Mouse (Mus musculus) A20 (cell line): ENCODE data around the gene Kcnk6.
"Not testable (repeated sequence)": the region's sequence is repeated elsewhere in the genome, so short reads cannot be mapped to it uniquely, and the experiment has no call there.

Experiments used
- DNase-seq: peaks from one replicate; pipeline ENCODE4 v3.0.0-alpha.2; 2011; ENCODE audit warnings: low read depth, low spot score

Kcnk6 gene

GRCm38 (mm10) chr7:29247314-29247700 lies 15.0 kb upstream of the Kcnk6 start:
- peak; percentile 66 for DNase-seq

GRCm38 (mm10) chr7:29246619-29247313 lies 14.5 kb upstream of the Kcnk6 start:
- DNase-seq, result no peak

DNA sequence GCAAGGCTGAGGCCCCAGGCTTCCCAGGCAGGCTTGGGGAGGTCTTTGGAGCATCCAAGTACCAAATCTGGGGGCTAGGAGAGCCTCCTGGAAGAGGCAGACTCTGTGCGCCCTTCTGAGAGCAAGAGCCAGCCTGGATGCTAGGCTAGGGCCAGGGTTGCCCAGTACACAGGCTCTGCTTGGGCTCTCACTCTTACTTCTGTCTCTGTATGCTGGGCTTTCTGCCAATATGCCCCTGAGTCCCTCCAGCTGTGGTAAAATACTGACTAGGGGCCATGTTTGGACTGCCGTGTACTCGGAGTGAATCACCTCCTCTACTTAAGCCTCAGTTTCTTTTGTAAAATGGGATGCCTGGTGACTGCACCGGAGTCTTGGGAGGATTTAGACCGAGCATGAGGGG lies 13.7 kb upstream of the Kcnk6 start:
- no peak for DNase-seq

GRCm38 (mm10) chr7:29244732-29245416 lies 12.6 kb upstream of the Kcnk6 start:
- DNase-seq, result peak; percentile 44

GRCm38 (mm10) chr7:29238019-29238967 lies 6.0 kb upstream of the Kcnk6 start, which contains the start of gene Yif1b:
Gene Yif1b, plus strand, starts transcription at chr7:29238329.
- DNase-seq, result peak; percentile 100

DNA sequence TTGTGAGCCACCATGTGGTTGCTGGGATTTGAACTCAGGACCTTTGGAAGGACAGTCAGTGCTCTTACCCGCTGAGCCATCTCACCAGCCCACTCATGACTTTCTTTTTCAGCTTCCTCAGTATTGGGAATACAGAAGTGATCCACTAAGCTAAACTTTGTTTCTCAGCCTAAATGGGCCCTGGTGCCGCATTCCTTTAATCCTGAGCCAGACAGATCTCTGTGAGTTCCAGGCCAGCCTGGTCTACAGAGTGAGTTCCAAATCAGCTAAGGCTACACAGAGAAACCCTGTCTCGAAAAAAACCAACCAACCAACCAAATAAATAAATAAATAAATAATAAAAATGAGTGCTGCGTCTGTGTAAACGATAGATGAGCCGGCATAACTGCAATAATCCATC lies 5.3 kb upstream of the Kcnk6 start:
- not testable (repeated sequence) for DNase-seq

- no peak for DNase-seq
Measured at GRCm38 (mm10) chr7:29236593-29236992, 4.3 kb upstream of the Kcnk6 start.

DNA sequence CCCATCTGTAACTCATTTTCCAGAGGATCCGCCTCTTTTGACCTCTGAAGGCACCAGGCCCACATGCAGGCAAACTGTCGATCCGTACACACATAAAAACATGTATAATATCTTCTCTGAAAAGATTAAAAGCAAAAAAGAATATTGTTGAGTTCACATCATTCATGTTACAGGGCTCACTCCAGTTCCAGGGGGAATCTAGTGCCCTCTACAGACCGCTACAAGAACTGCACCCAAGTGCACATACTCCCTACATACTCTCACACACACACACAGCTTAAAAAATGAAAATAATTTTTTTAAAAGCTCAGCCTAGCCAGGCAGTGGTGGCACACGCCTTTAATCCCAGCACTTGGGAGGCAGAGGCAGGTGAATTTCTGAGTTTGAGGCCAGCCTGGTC lies 2.3 kb upstream of the Kcnk6 start:
- peak; percentile 52 for DNase-seq

GRCm38 (mm10) chr7:29233745-29234144 lies 1.4 kb upstream of the Kcnk6 start:
- no peak for DNase-seq

DNA sequence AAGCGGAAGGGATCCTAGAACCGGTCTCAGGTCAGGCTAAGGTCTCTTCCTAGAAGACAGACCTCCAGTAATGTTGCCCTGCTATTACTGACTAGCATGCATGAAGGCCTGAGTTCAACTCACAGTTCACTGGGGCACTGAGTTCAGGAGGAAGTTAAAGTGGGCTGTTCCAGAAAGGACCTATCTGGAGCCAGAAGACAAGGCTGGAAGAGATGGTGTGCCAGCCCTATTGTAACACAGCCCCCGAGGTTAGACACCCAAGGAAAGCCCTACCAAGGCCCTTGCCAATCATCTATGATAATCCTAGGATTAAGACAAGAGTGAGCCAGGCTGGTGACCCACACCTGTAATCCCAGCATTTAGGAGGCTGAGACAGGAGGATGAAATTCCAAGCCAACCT lies 798 bp downstream of the Kcnk6 start:
- DNase-seq, result no peak

DNA sequence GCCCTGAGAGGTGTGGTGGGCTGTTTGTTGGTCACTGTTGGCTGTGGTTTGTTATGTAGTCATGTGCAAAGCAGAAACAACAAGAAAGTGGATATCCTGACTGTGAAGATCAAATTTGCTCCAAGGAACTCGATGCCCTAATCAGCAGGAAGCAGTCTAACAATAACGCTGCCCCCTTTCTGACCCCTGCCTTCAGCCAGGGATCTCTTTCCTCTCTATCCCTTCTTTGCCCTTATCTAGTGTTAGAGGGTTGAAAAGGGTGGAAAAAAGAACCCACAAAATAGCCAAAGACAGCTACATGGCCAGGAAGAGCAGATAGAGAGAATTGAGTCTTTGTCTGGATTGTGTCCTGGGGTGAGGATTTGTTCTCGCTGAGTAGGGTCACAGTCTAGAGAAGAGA lies 1.8 kb downstream of the Kcnk6 start:
- no peak for DNase-seq

DNA sequence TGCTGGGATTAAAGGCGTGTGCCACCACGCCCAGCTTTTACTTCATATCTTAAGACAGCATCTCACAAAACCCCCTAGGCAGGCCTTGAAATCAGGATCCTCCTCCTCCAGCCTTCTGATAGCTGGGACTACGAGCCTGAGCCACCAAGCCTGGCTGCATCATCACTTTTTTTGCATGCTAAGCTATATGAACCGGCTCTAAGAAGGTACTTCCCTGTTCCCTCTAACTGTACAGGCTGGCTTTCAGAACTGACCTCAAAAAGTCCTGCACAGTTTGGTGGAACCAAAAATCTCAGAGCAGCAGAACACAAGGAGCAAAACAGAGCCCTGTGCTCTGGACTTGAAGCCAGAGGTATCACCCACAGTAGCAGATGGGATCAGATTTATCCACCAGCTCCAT lies 4.1 kb downstream of the Kcnk6 start:
- DNase-seq, result no peak

GRCm38 (mm10) chr7:29225520-29225919 lies 6.8 kb downstream of the Kcnk6 start:
- DNase-seq, result no peak

- no peak for DNase-seq
Measured at GRCm38 (mm10) chr7:29224756-29225394, 7.4 kb downstream of the Kcnk6 start.

DNA sequence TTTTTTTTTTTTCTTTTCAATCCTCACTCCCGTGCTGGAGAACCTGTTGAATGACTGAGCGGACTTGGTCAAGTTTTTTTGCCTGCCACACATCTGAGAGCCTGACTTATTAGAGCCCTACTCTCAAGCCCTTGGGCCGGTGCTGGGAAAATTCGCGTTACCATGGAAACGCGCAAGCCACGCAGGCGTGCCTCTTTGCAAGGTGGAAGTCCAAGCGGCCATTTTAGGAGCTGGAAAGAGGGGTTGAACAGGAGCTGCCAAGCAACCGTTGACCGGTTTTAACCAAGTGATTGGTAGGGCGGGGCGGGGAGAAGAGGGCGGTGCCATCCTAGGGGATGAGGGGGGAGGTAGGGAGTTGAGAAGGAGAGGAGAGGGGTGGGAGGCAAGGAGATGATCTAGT lies 17.5 kb downstream of the Kcnk6 start:
- no peak for DNase-seq

- DNase-seq, result no peak
Measured at GRCm38 (mm10) chr7:29214236-29214635, 18.1 kb downstream of the Kcnk6 start.

- DNase-seq, result no peak
Measured at GRCm38 (mm10) chr7:29213675-29214082, 18.6 kb downstream of the Kcnk6 start, which contains the start of gene Catsperg1. Gene Catsperg1, minus strand, starts transcription at chr7:29214035.

- not testable (repeated sequence) for DNase-seq
Measured at GRCm38 (mm10) chr7:29212775-29213560, 19.3 kb downstream of the Kcnk6 start.

- peak; percentile 94 for DNase-seq
Measured at GRCm38 (mm10) chr7:29212199-29212765, 20.0 kb downstream of the Kcnk6 start.

DNA sequence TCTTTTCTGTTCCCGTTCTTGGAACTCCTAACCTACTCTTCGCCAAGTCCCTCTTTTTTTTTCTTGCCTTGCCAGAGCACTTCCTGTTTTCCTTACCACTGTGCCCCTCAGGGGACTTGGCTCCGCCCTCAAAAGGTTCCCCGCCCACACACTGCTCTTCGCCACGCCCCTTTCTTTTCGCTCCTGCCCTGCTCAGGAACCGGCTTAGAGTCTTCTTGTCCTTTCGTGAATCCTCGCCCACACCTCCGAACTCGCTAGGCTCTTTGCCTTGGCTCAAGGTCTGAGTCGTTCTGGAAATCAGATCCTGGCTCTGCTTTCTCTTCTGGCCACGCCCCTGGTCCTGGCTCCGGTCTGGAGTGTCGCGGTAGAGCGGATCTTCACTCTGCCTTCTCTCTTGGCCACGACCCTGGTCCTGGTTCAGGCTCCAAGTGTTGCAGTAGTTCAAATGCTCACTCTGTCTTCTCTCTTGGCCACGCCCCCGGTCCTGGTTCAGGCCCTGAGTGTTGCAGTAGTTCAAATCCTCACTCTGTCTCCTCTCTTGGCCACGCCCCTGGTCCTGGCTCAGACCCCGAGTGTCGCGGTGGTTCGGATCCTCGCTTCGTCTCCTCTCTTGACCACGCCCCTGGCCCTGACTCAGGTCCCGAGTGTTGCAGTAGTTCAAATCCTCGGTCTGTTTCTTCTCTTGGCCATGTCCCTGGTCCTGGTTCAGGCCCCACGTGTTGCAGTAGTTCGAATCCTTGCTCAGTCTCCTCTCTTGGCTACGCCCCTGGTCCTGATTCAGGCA lies 20.7 kb downstream of the Kcnk6 start:
- DNase-seq, result peak; percentile 97
